Mouse (Mus musculus) ES-Bruce4 (cell line): ENCODE measurements around the gene Clpb. TPM values are rescaled to one million over a fixed set of nuclear protein-coding genes. Genes with fewer than 3 reads are reported as not detected.
"Not testable (repeated sequence)": the region's sequence is repeated elsewhere in the genome, so short reads cannot be mapped to it uniquely, and the experiment has no call there.

Experiments
- H3K27ac ChIP-seq: 2 replicates; pipeline ENCODE4 v1.5.1; 2012; ENCODE audit warnings: low read length, inconsistent platforms; ENCODE audit not compliant: insufficient read depth
- H3K27me3 ChIP-seq: 2 replicates; pipeline ENCODE4 v1.6.1; 2012; ENCODE audit warnings: mild to moderate bottlenecking, low read length, inconsistent platforms; ENCODE audit not compliant: control insufficient read depth, poor library complexity, insufficient read depth, severe bottlenecking
- H3K36me3 ChIP-seq: 2 replicates; pipeline ENCODE4 v1.6.1; 2012; ENCODE audit warnings: inconsistent platforms, mild to moderate bottlenecking, low read length, moderate library complexity; ENCODE audit not compliant: control insufficient read depth, poor library complexity, insufficient read depth, severe bottlenecking
- H3K4me1 ChIP-seq: one replicate; pipeline ENCODE4 v1.8.1; 2011; ENCODE audit warnings: low read length; ENCODE audit not compliant: control insufficient read depth, insufficient read depth
- H3K4me3 ChIP-seq: 2 replicates; pipeline ENCODE4 v1.5.1; 2011; ENCODE audit warnings: low read depth, mild to moderate bottlenecking, low read length
- H3K9ac ChIP-seq: 2 replicates; pipeline ENCODE4 v1.6.1; 2012; ENCODE audit warnings: low read depth, mild to moderate bottlenecking, inconsistent platforms; ENCODE audit not compliant: poor library complexity, severe bottlenecking
- H3K9me3 ChIP-seq: replicated peaks from 2 replicates; pipeline ENCODE4 v1.6.1; 2012; ENCODE audit warnings: mild to moderate bottlenecking, low read length, inconsistent platforms; ENCODE audit not compliant: control insufficient read depth, poor library complexity, insufficient read depth, severe bottlenecking
- CTCF ChIP-seq: IDR thresholded peaks from one replicate; pipeline ENCODE4 v1.8.1; 2011; ENCODE audit warnings: low read depth, low read length
- EP300 ChIP-seq: IDR thresholded peaks from 2 replicates; pipeline ENCODE4 v1.6.1; 2011; ENCODE audit warnings: low read depth, low read length; ENCODE audit not compliant: insufficient read depth
- POLR2A ChIP-seq: IDR thresholded peaks from one replicate; pipeline ENCODE4 v1.8.1; 2011; ENCODE audit warnings: low read length; ENCODE audit not compliant: insufficient read depth
- polyA plus RNA-seq: library from polyadenylated mRNA; stranded (reverse); fragments of >200 nt; gene quantifications from 2 replicates; pipeline ENCODE4 v1.2.4, GENCODE M21; 2011; ENCODE audit warnings: low read depth; ENCODE audit not compliant: missing spikeins, insufficient read depth, insufficient read length

Clpb gene
- polyA plus RNA-seq, 1 experiment, result 58.9 TPM

DNA sequence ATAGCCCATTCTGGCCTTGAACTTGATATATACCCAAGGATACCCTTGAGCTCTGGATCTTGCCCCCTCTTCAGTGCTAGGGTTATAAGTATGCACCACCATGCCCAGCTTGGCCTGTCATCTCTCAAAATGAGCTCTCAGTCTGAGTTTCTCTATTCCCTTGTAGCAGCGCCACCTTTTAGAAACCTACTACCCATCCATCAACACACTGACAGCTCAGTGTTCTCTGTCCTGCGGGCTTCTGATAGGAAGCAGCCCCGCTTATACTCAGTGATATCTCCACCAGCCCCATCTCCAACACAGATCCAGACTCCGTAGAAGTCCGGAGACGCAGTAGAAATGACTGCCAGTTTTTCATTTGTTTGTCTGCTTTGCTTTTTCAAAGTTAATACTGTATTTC lies 39.1 kb upstream of the Clpb start:
- Histone ChIP-seq H3K27me3 (no peaks in the 10 kb centered on the region), H3K4me3 (no peak overlapping the region), H3K27ac (no peak overlapping the region), H3K9ac (no peak overlapping the region), H3K9me3 (no peaks in the 10 kb centered on the region), H3K36me3 (no peaks in the 10 kb centered on the region), H3K4me1 (no peaks in the 10 kb centered on the region)
- TF ChIP-seq EP300, result no peak
- no peak for TF ChIP-seq CTCF
- no peak for TF ChIP-seq POLR2A

- H3K9ac ChIP-seq, H3K4me1 ChIP-seq, H3K36me3 ChIP-seq, H3K9me3 ChIP-seq, H3K27ac ChIP-seq, H3K4me3 ChIP-seq, H3K27me3 ChIP-seq: not testable (repeated sequence)
These were observed 36.3 kb upstream of the Clpb start for GRCm38 (mm10) chr7:101627166-101627565.

DNA sequence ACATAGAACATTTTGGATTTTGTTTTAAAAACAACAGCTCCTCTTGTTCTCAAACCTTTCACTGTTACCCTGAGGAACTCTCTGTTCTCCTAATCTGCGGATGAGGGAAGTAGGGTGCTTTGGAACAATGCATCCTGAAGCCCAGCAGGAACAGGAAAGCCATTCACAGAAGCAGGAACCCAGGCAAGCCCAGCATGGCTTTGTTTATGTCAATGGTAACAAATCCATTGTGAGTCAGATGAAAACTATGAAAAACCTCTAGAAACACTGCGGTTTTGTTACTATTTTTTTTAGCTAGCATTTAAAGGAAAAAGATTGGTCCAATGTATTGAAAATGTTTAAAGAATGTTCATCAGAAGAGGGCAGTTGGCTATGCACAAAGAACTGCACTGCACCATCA lies 35.0 kb upstream of the Clpb start:
- TF ChIP-seq POLR2A, result no peak
- TF ChIP-seq CTCF, result no peak
- no peak for TF ChIP-seq EP300
- no peak overlapping the region for H3K4me3 ChIP-seq
- H3K4me1 ChIP-seq, result no peaks in the 10 kb centered on the region
- no peaks in the 10 kb centered on the region for H3K9me3 ChIP-seq
- no peaks in the 10 kb centered on the region for H3K36me3 ChIP-seq
- H3K27ac ChIP-seq, result no peak overlapping the region
- no peak overlapping the region for H3K9ac ChIP-seq
- H3K27me3 ChIP-seq, result no peaks in the 10 kb centered on the region

DNA sequence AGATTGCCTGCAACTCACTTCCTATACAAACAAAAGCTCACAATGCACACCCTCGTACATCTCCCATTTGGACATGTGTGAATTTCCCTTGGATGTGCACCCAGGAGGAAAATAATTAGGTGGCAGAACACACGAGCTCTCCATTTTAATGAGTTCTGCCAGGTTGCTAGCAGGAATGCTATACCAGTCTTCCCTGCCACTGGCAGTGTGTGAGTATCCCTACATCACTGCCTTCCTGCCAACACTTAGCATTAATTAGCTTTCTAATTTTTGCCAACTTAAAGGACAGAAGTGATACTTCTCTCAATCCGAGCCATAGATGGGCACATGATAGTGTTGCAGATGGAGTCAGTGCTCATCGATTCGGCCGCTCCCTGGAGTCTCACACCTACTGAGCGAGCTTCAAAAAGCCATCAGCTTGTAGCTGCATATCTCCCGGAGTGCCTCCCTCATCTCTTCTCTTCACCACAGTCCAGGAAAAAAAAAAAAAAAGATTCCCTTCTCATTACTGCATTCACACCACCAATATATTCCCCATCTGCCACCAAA lies 29.7 kb upstream of the Clpb start:
- no peaks in the 10 kb centered on the region for H3K9me3 ChIP-seq
- H3K4me3 ChIP-seq, result no peak overlapping the region
- no peaks in the 10 kb centered on the region for H3K36me3 ChIP-seq
- TF ChIP-seq CTCF (no peak), POLR2A (no peak), EP300 (no peak)
- H3K4me1 ChIP-seq, result no peaks in the 10 kb centered on the region
- no peaks in the 10 kb centered on the region for H3K27me3 ChIP-seq
- no peak overlapping the region for H3K27ac ChIP-seq
- no peak overlapping the region for H3K9ac ChIP-seq

GRCm38 (mm10) chr7:101634513-101634912 lies 28.9 kb upstream of the Clpb start:
- Histone ChIP-seq H3K9me3 (no peaks in the 10 kb centered on the region), H3K4me1 (no peaks in the 10 kb centered on the region), H3K27ac (no peak overlapping the region), H3K27me3 (no peaks in the 10 kb centered on the region), H3K9ac (no peak overlapping the region), H3K36me3 (no peaks in the 10 kb centered on the region), H3K4me3 (no peak overlapping the region)
- TF ChIP-seq EP300, result no peak
- no peak for TF ChIP-seq POLR2A
- no peak for TF ChIP-seq CTCF

- Histone ChIP-seq H3K4me1 (no peaks in the 10 kb centered on the region), H3K9ac (no peak overlapping the region), H3K9me3 (no peaks in the 10 kb centered on the region), H3K27me3 (no peaks in the 10 kb centered on the region), H3K36me3 (no peaks in the 10 kb centered on the region), H3K4me3 (no peak overlapping the region), H3K27ac (no peak overlapping the region)
- no peak for TF ChIP-seq CTCF
- no peak for TF ChIP-seq EP300
- no peak for TF ChIP-seq POLR2A
These were observed 27.4 kb upstream of the Clpb start for GRCm38 (mm10) chr7:101636056-101636455.

- Histone ChIP-seq H3K36me3 (no peaks in the 10 kb centered on the region), H3K9ac (no peak overlapping the region), H3K9me3 (no peaks in the 10 kb centered on the region), H3K4me3 (no peak overlapping the region), H3K27ac (no peak overlapping the region), H3K27me3 (no peaks in the 10 kb centered on the region), H3K4me1 (no peaks in the 10 kb centered on the region)
- no peak for TF ChIP-seq CTCF
- TF ChIP-seq POLR2A, result no peak
- TF ChIP-seq EP300, result no peak
These were observed 19.6 kb upstream of the Clpb start for GRCm38 (mm10) chr7:101643879-101644278.
